In genomic region chr4:120680953-120681352, GRCm38 (mm10) we compare ENCODE assay signal across 9 mouse cellular contexts. TPM values are rescaled to one million over a fixed set of nuclear protein-coding genes. Genes with fewer than 3 reads are reported as not detected.
DNase-seq lines count a peak whose midpoint lies in the region; ATAC-seq and TF ChIP-seq lines count a peak whose summit lies in the region.
"Had no signal": no experiment of that assay in that cellular context is flagged by ENCODE, and none has a peak within 500 bp of the region (broad histone marks: within the 10 kb centered on the region; RNA-seq: fewer than 3 reads in every experiment).

No protein-coding gene starts in this region.

- TF ChIP-seq POLR2A in ES-Bruce4 (IDR thresholded peaks at IDR 0.05; ENCODE audit: insufficient read depth, low read length) = no peak

- TF ChIP-seq EP300 in ES-Bruce4 (IDR thresholded peaks at IDR 0.05; ENCODE audit: insufficient read depth, low read depth, low read length) = no peak

- H3K4me1 ChIP-seq in heart, embryonic 11.5 days (ENCODE audit: control insufficient read depth, insufficient read depth, low read length) = no peaks in the 10 kb centered on the region
- H3K4me1 ChIP-seq in ES-Bruce4 (ENCODE audit: control insufficient read depth, insufficient read depth, low read length) = no peaks in the 10 kb centered on the region
- no peaks in the 10 kb centered on the region for H3K4me1 ChIP-seq in neural tube, embryonic 15.5 days

- H3K4me2 ChIP-seq in heart, embryonic 11.5 days = no peak overlapping the region
- no peak overlapping the region for H3K4me2 ChIP-seq in neural tube, embryonic 15.5 days

- DNase-seq in heart, postnatal 36 days = peak; percentile 27 to 30
- DNase-seq in 3T3-L1 (ENCODE audit: low read depth, low spot score) = peak; percentile 18
- DNase-seq in embryo, embryonic 9.5 days (ENCODE audit: extremely low spot score) = peak; percentile 37
- peak; percentile 37 for DNase-seq in lung, postnatal 10 days
- DNase-seq in frontal cortex, postnatal 25 days (ENCODE audit: low spot score in 2 of 2) = no peak

- TF ChIP-seq CTCF in ES-Bruce4 (IDR thresholded peaks at IDR 0.05; ENCODE audit: low read depth, low read length) = peak; percentile 74

- H3K9me3 ChIP-seq in heart, embryonic 11.5 days (replicated peaks; ENCODE audit: control insufficient read depth, low read length) = no peaks in the 10 kb centered on the region
- H3K9me3 ChIP-seq in ES-Bruce4 (replicated peaks; ENCODE audit: control insufficient read depth, insufficient read depth, low read length, poor library complexity, severe bottlenecking) = no peaks in the 10 kb centered on the region
- H3K9me3 ChIP-seq in neural tube, embryonic 15.5 days (replicated peaks) = no peaks in the 10 kb centered on the region

- WGBS in heart, embryonic 11.5 days (ENCODE audit: insufficient replicate concordance) = 57% methylated on average over 7 of the region's 7 CpGs
- 58% methylated on average over 7 of the region's 7 CpGs for WGBS in neural tube, embryonic 15.5 days

- no peak for ATAC-seq in heart, embryonic 11.5 days (replicated peaks; ENCODE audit: insufficient number of reproducible peaks, low FRiP score, low TSS enrichment)
- ATAC-seq in neural tube, embryonic 15.5 days (ENCODE audit: low FRiP score) = no peak

- no peak overlapping the region for H3K27ac ChIP-seq in heart, embryonic 11.5 days (ENCODE audit: low read depth, low read length)
- H3K27ac ChIP-seq in ES-Bruce4 (ENCODE audit: insufficient read depth, low read length) = no peak overlapping the region
- H3K27ac ChIP-seq in neural tube, embryonic 15.5 days (replicated peaks) = no peak overlapping the region

- H3K36me3 ChIP-seq in heart, embryonic 11.5 days (ENCODE audit: control insufficient read depth, insufficient read depth, low read length) = no peaks in the 10 kb centered on the region
- H3K36me3 ChIP-seq in ES-Bruce4 (ENCODE audit: control insufficient read depth, insufficient read depth, low read length, poor library complexity, severe bottlenecking) = no peaks in the 10 kb centered on the region
- H3K36me3 ChIP-seq in neural tube, embryonic 15.5 days = no peaks in the 10 kb centered on the region

- no peaks in the 10 kb centered on the region for H3K27me3 ChIP-seq in heart, embryonic 11.5 days (ENCODE audit: control insufficient read depth, insufficient read depth, low read length)
- no peaks in the 10 kb centered on the region for H3K27me3 ChIP-seq in ES-Bruce4 (ENCODE audit: control insufficient read depth, insufficient read depth, low read length, poor library complexity, severe bottlenecking)
- H3K27me3 ChIP-seq in neural tube, embryonic 15.5 days (replicated peaks) = no peaks in the 10 kb centered on the region

- no peak overlapping the region for H3K9ac ChIP-seq in heart, embryonic 11.5 days (ENCODE audit: low read depth, low read length)
- no peak overlapping the region for H3K9ac ChIP-seq in ES-Bruce4 (ENCODE audit: low read depth, poor library complexity, severe bottlenecking)
- no peak overlapping the region for H3K9ac ChIP-seq in neural tube, embryonic 15.5 days (replicated peaks)

- no peak overlapping the region for H3K4me3 ChIP-seq in heart, embryonic 11.5 days (ENCODE audit: low read depth, low read length)
- H3K4me3 ChIP-seq in ES-Bruce4 (ENCODE audit: low read depth, low read length) = no peak overlapping the region
- no peak overlapping the region for H3K4me3 ChIP-seq in neural tube, embryonic 15.5 days (replicated peaks)

- intact Hi-C loops in heart, postnatal 36 days (cut with DNase I) = loop anchor here (5.0 kb wide), 2 partner anchors 206 to 294 kb away; no protein-coding TSS in a partner anchor

RNA-seq across cellular contexts. Expression of gene Cited4, which starts 14.6 kb away (rescaled TPM):
- total RNA-seq in heart, postnatal 36 days (2021) = 10 to 100 TPM; 26.9 to 36.2 TPM
- 37.5 and 44.9 TPM in 2 replicates for polyA plus RNA-seq in heart, embryonic 11.5 days (2014; fragmentation: Nextera tagmentation; extraction: Ambion mirVana)
- polyA plus RNA-seq in ES-Bruce4 (2011; ENCODE audit: insufficient read depth, insufficient read length, low read depth, missing spikeins) = 3.2 and 3.9 TPM in 2 replicates
- polyA plus RNA-seq in neural tube, embryonic 15.5 days (2015; fragmentation: Nextera tagmentation; extraction: Ambion mirVana) = 1.4 and 2.1 TPM in 2 replicates
- total RNA-seq: neutrophil, adult 5-6 weeks had no signal

Comparison
In these comparisons a context has a peak if more than half of its experiments do, and no peak if none do; other contexts are left out.
1. DNase-seq: peak in heart, postnatal 36 days (2 of 2), 3T3-L1 (single experiment), embryo, embryonic 9.5 days (single experiment) and lung, postnatal 10 days (single experiment); none in frontal cortex, postnatal 25 days (0 of 2).